Mouse (Mus musculus): ENCODE measurements around the gene Ankrd9.

Gene Ankrd9

DNA sequence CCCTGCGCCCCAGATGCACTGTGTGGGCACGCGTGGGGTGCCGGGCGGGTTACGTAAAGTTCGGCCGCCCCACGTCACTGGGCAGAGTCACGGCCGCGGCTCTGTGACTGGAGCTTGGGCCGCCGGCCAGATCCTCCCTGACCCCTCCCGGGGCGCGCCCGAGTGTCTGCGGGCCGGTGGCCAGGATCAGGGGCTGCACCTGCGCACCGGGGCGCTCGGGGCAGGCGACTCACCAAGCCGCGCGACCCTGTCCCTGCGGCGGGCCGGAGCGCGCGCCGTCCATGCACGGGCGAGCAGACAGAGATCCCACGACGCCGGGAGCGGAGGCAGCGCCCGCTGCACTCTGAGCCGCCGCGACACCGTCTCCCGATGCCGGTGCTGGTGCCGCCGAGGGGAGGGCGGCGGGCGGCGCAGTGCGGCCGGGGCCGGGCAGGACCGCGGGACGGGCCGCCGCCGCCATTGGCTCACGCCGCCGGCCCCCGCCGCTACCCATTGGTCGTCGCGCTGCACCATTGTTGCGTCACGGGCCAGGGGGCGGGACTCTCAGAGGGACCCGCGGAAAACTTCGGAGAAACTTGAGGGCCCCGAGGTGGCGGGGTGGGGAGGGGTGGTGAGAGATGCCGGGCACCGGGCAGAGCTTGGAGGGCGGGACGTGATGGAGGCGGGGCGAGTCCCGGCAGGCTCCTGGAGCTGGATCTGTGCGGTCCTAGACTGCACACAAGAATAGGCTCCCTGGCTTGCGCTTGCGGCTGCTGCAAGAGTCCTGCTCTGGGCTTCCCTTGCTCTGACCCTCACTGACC is at the start of gene Ankrd9:
Ankrd9 (minus strand) TSS at position 434 of the 800 bp plus-strand sequence.
- DNase-seq = peak; percentile 99

DNA sequence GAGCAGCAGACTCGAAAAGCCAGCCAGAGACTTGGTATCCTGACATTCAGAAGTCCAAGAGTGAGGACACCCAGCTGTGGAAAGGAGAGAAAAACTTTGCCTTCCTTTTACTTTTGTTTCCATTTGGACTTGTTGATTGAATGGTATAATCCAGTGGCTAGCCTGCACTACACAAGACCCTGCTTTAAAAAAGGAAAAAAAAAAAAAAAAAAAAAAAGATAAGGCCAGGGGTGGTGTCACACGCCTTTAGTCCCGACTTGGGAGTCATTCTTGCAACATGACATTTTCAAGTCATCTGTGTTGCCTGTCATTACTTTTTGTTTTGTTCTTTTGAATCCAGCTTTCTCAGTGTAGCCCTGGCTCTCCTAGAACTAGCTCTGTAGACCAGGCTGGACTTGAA is 42.7 kb upstream of the Ankrd9 start:
- DNase-seq = no peak

DNA sequence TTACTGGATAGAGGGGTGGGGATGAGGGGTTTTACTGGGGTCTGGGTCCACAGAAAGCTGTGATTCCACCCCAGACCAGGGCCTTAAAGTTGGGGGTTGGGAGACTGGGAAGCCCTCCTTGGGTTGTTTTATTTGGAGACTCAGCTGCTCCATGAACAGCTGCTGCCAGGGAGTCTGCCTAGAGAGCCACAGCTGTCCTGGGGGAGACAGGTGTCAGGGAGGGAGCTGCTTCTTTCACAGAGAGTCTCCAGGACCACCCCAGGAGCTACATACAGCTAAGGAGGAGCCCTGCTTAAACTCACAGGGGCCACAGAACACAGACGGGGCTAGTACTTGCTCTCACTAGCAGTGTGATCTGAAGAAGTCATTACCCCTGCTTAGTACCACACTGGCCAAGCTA is 42.3 kb upstream of the Ankrd9 start:
- DNase-seq = no peak

DNA sequence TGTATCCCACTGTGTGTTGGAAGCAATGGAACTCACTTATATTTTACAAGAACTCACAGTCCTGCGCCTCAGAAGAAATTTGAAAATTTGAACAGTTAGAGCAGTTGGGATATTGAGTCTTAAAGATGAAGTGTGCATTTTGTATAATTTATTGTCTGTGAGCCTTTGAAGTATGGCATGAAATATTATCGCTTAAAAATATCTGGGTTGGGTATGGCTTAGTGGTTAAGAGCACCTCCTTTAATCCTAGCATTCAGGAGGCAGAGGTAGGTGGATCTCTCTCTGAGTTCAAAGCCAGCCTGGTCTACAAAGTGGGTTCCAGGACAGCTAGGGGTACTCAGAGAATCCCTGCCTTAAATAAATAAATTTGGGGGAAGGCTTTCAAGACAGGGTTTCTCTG is 40.2 kb upstream of the Ankrd9 start:
- no peak for DNase-seq

DNA sequence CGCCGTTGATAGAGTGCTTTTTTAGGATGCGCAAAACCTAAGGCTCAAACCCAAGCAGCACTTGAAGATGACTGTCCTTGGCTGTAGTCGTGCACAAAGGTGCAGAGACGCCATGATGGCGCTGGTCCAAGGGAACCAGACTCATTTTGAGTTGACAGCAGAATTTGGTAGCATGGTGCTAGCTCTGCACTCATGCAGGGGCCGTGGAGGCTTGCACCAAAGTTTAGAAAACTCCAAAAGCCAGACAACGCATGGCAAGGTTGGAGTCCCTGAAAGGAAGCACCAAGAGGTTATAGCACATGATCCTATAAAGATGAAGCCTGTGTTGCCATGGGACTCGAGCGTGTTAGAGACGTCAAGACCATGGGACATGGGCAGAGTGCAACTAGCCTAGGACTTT is 39.2 kb upstream of the Ankrd9 start:
- no peak for DNase-seq

DNA sequence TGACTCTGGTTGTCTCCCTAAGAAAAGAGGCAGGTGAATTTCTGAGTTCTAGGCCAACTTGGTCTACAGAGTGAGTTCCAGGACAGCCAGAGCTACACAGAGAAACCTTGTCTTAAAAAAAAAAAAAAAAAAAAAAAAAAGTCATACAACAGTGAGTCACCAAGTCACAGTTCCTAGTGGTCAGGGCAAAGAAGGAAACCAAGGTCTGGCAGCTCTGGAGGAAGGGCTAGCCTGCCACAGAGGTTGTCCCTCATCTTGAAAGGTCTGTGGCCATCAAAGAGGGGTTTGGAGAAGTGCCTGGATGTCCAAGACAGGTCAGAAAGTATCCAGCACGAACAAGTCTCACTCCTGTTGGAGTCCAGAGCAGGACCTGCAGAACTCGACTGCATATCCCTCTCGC is 38.0 kb upstream of the Ankrd9 start:
- DNase-seq = no peak

DNA sequence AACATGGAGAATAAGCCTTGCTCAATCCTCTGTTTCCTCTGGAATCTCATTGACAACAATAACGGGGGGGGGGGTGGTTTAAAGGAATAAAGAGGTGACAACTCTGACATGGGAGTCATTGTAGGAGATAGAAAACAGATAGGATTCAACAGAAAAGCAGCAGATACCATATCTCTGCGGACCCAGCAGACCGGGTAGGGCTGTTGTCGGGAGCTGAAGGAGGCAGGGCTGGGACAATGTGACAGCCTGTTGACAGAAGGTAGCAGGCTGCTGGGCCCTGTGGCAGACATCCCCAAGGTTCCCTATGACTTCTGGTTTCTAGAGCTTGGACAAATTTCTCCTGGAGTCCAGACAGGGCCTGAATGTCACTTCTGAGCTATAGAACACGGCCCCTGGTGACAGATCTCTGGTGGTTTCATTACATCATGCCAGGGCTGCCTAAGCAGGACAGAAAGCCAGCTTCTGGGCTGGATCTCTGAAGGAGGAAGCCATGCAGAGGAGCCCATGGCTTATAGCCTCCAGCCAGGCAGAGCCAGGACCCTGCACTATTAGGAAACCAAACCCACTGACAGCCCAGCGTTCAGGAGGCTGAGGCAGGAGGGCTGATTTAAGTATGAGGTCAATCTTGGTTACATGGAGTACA is 30.9 kb upstream of the Ankrd9 start:
- no peak for DNase-seq

DNA sequence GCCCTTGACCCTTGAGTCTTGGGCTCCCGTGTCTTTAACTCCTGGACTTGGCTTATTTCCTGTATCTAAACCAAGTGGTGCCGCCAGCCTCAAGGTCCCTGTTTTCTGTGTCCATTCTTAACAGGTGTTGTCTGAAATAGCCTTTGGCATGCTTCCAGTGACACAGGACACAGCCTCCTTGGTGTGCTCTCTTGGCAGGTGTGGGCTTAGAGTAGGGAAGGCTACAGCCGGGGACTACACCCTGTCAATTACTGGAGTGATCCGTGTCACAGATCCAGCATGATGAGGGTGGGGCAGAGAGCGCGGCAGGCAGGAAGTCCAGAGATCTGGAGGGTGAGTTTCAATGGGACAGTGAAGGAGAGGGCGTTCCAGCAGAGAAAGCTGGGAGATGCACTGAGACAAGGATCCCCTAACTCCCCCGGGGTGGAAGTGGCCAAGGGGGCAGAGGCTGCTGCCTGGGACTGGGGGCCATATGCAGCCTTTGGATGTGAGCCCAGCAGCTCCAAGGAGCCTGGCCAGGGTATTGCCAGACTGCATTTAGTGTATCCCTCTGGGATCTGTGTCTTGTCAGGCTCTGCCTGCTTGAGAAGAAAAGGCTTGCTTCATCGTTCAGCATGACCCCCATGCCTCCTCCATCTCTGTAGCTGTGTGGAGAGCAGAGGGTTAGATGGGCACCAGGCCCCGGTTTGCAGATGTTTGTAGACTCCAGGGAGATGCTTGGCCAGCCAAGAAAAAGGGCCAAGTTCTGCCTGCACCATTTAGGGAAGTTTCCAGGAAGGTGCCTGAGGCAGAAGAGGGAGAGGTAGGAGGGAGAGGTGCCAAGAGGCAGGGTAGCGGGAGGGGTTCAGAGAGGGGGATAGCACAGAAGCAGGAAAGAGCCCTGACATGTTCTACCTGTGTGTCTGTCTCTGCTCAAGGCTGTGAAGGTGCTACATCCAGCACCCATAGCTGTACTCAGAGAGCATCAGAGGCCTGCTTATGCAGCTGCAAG is 30.0 kb upstream of the Ankrd9 start:
- no peak for DNase-seq

DNA sequence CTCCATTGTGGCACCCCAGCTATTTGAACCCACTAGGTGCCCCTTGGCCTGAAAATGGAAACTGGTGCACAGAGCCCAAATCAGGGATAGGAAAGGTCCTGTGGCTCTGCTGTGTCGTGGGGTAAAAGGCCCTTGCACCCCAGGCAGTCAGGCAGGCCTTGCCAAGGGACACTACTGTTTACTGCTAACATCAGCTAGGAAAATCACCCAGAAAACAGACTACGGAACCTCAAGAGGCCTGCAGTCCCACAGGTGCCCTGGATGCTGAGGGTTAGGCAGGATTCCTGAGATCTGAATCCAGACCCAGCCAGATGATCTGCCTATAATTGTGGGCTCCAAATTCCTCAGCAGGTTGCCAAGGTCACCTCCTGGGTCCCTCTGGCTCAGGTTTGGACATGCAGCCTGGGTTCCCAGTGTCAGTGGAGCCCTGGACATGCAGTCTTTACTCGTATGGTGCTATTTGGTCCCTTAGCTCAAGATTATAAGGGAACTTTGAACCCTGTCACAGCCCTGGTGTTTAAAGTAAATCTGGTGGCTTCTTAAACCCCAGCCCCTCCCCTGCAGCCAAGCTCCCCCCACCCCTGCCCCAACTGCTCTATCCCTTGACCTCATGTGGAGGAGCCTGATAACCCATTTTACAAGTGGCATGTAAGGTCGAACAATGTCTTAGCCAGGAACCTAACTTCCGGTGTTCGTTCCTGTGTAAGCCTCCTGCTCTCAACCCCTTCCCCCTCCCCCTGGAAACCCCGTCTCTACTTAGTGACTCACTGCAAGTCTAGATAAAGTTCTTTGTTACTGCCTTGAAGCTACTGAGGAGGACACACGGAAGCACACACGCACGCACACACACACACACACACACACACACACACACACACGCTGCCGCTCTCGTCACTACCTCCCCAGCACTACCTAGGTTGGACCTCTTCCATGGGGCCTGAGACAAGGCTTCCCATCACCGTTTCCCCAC is 28.6 kb upstream of the Ankrd9 start:
- DNase-seq = peak; percentile 37

DNA sequence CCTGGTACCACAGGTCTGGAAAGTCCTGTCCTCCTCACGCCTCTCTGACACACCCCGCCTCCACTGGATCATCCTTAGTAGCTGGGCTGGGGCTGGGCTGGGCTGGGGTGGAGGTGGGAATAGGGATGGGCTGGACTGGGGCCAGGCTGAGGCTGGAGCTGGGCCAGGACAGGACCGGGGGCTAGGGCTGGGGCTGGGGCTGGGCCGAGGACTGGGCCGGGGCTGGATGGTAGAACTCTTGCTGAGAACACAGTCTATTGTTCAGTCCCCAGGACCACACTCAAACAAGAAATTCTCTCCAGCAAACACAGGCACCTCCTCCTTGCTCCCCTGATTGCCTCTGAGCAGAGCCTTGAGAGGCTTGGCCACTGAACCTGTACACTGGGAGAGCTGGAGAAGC is 27.5 kb upstream of the Ankrd9 start:
- no peak for DNase-seq

DNA sequence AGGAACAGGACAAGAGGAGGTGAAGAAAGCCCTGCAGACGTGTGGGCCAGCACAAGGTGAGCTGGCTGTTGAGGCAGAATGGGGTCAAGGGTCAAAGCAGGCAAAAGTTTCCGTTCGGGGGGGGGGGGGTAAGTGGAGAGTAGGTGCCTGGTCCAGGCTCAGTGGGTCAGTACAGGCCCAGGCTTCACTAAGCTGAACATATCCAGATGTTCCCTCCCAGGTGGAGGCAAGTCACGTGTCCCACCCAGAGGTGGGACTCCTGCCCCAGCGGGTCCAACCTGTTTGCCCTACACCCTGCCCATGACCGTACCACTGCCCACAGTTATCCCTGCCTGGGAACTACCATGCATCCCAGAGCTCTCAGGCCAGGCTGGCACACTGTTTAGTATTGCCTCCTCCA is 27.0 kb upstream of the Ankrd9 start:
- no peak for DNase-seq

DNA sequence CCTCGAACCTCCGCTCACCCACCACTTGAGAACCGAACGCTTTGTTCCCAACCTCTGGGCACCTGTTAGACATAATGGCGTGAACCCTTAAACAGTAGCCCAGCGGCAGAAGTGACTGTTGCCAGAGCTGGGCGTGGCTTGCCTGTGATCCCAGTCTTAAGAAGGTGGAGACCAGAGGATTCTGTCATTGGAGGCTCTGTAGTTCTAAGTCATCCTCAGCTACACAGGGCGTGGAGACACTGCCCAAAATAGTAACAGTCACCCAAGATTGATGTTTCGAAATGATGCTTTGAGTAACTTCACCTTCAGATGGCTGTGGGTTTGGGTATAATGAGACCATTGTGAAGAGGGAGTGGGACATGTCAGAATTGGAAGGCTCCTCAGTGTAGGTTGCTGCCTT is 25.3 kb upstream of the Ankrd9 start:
- DNase-seq = no peak

DNA sequence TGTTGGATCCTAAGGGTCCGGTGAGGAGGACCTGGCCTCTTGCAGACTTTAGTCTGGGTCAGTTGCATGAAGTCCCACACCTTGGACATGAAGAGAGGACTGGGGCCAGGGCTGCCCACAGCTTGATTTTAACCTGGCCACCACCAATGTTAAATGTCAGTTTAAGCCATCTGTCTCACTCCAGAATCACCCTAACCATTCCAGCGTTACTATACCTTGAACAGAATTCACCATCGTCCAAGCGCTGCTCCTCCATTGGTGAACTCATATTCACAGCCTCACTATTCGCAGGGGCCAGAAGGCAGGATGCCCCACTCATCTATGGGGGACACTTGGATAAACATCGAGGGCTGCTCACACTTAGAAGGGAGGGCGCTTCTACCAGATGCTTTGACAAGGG is 22.1 kb upstream of the Ankrd9 start:
- no peak for DNase-seq

DNA sequence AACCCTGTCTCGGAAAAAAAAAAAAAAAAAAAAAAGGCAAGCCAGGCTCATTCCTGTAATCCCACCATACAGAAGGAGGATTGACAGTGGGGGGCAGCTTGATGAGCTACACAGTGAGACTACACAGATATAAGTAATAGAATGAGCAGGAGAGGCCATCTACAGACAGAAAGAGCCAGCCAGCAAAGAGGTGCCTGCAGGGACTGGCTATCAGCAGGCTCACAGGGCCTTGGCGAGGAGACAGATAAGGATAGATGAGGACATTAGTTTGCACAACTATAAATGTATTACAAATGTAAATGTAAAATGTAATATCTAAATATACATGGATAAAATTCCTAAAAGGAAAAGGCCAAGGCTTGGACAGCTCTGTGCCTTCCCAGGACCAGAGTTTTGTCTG is 21.0 kb upstream of the Ankrd9 start:
- no peak for DNase-seq

DNA sequence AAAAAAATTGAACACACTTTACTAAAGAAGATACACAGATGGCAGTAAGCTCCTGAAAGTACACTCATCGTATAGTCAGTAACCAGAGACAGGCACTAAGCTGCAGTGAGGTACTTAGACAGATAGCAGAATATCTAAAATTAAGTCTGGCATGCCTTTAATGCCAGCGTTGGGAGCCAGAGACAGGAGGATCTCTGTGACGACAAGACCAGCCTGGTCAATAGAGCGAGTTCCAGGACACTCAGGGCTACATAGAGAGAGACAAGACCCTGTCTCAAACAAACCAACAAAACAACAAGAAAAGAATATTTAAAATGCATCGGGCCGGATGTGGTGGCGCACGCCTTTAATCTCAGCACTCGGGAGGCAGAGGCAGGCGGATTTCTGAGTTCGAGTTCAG is 19.3 kb upstream of the Ankrd9 start:
- DNase-seq = no peak

DNA sequence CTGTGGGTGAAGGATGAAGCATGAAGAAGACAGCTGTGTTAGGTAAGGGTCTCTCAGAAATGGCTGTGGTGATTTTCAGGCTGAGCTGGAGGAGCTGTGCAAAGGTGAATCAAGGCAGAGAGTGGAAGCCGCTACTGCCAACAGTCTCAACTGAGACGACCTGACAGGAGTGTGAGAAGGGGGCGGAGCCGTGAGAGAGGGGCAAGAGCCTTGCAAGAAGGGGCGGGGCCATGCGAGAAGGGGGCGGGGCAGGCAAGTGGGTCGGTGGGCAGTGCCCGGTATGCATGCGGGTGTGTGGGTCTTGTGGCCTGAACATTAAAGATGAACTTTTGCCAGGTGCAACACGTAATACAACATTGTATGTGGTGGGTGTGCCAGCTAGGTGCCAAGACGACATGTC is 15.8 kb upstream of the Ankrd9 start:
- DNase-seq = no peak

DNA sequence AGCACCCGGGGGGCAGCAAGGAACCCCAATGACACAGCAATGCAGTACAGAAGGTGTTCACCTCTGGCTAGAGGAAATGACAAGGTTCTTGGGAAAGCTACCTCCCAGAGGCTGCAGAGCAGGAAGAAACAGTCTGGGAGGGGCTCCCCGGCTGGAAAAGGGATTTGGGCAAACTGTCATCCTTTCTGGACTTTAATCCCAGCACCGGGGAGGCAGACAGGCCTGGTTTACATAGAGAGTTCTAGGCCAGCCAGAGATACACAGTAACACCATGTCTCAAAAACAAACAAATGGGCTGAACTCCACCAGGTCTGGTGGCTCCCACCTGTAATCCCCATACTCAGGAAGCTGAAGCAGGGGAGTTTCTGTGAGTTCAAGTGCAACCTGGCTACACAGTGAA is 14.4 kb upstream of the Ankrd9 start:
- DNase-seq = no peak

DNA sequence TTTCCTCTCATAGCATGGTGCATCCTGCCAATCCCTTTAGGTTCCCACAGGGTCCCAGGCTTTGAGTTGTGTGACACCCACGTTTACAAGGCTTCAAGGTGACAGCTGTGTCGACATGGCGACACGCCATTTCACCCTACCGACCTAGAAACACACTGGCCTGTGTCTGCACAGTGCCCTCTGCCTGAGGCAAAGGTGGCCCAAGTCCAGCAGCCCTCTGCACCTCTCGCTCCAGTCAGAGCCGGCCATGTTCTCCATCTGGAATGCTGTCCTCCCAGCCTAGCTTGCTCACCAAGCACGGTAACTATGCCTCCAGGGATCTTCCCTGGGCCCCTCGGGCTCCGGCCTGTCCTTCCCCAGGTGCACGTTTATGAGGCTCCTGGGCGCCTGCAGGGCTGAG is 13.9 kb upstream of the Ankrd9 start:
- DNase-seq = peak; percentile 66

DNA sequence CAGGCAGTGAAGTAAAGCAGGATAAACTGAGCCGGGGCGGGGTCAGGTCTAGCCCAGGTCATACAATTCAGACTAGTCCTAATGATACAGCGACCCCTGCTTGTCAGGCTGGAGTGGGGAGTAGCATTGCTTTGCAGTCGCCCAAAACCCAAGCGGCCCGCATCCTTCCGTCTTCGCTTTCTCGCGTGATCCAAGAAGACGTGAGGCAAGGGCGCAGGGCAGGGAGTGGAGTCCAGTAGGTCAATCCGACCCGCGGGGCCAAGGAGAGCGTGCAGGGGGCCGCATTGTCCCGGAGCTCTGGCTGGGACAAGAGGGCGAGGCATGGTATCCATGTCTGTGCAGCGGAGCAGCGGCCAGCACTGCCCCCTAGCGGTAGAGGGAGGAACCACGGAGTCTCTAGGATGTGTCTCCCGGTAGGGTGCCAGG is 13.3 kb upstream of the Ankrd9 start:
- DNase-seq = peak; percentile 95

DNA sequence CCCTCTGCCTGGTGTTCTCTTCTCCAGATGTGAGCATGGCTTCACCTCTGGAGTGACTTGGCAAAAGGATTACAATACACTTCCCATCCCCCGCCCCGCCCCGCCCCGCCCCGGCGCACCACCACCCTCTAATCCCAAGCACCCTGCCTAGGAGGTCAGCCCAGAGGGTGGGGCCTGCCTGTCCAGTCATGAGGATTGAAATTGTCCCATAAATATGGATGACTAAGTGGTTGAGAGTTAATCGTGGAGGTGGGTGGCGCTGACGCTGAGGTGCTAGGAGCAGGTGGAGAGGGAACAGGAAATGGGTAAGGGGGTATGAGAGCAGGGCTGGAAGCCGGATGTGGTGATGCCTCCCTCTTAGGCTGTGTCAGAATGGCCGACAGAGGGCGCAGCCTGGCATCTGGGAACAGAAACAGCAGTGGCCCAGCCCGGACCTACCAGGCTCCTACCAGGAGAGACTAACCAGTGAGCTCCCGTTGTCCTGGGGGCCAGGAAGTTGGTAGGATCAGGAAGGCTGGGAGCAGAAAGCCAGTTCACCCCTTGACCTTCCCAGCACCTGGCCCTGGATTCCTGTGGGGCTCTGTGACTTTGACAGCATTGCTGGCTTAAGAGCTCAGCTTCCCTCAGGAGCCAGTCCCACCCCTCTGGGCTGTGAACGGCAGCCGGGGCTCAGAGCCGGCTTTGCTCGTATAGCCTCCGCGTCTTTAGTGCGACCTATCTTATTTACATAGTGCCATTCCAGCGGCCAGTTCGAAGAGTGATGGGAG is 12.7 kb upstream of the Ankrd9 start:
- DNase-seq = peak; percentile 84

DNA sequence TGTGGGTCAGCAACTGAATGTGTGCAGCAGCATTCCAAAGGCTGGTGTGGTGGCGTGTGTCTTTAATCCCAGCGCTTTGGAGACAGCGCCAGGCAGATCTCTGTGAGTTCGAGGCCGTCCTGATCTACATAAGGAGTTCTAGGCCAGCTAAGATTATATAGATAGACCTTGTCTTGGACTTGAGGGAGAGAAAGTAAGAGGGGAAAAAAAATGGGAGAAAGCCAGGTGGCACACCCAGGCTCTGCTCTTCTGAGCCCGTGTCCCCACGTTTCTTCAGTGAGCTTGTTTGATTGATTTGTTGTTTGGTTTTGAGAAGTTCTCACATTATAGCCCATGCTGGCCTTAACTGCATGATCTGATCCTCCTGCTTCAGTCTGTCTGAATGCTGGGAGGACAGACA is 11.7 kb upstream of the Ankrd9 start:
- no peak for DNase-seq

DNA sequence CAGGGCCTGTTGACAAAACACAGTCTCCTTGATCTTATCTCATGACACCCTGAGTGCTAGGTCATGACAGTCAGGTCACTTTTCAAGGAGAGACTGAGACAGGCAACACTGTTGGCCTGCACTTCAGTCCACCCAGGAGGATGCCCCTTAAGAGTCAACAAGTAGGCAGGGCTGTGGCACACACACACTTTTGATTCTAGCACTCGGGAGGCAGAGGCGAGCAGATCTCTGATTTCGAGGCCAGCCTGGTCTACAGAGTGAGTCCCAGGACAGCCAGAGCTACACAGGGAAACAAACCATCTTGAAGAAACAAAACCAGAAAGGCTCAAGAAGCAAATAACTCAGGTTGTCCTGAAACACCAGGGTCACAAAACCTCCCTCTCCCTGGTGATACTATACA is 10.6 kb upstream of the Ankrd9 start:
- no peak for DNase-seq

Data from kidney, adult 9 months (tissue).